Mouse (Mus musculus): ENCODE results near the gene Gab2.

DNA sequence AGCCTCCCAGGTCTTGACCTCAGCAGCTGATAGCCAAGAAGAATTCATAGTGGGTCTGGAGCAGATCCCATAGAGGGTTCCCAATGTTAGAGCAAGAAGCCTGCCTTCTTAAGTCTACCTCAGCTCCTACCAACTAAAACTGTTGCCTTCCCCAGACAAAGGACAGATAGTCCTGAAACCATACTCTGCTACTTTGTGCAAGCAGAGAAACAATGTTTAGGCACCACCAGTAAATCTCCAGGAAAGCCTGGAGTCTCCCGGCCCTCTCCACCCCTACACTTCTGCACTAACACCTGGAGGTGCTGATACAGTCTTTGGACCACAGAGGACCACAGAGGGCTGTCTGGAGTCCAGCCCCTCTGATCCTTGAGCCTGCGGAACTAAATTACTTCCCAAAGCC, 263.3 kb downstream of the Gab2 start:
- TF ChIP-seq CTCF (IDR thresholded peaks at IDR 0.05; ENCODE audit: control insufficient read depth, insufficient read depth, low read length) (no peak), POLR2A (IDR thresholded peaks at IDR 0.05; ENCODE audit: borderline replicate concordance, control insufficient read depth, low read depth, low read length) (no peak)

Measured in bone marrow, adult 2 months (tissue).